Mouse (Mus musculus): ENCODE measurements at regions not wholly inside any gene's neighbourhood (a gene's known extent, or its start where the extent isn't known, plus 50 kb on each side); places are given as distances from the start of the nearest gene placed in this dataset.

DNA sequence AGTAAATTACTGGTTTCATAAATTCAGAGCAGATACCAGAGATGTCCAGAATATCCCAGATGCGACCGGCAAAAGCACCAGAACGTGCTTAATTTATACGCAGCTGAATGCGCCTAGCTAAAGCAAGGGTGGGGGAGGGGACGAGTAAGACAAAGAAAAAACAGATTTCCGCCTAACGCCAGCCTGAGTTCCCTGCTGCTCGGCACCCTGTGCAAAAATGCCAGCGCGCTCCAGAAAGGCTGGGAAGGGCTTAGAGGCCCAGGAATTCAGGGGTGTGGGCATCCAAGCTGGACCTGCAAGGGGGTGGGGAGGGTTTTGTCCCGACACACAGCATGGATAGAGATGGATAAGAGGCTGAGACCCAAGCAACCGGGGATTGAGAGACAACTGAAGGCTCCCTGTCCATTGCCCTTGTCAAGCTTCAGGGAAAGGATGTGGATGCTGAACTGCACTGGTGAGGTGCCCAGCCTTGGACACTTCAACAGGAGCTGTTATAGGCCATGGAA is 148.6 kb upstream of the Tox3 start:
- no peak overlapping the region for H3K4me3 ChIP-seq (replicated peaks in 1 of 3; ENCODE audit: low read depth in 2 of 3, low read length in 2 of 3, poor library complexity in 1 of 3)
- H3K36me3 ChIP-seq (replicated peaks in 1 of 2; ENCODE audit: control insufficient read depth in 1 of 2, insufficient read depth in 1 of 2, low read length in 1 of 2): no peaks in the 10 kb centered on the region
- H3K4me1 ChIP-seq (ENCODE audit: control insufficient read depth in 1 of 2, insufficient read depth in 2 of 2): no peaks in the 10 kb centered on the region
- TF ChIP-seq ZKSCAN1 (IDR thresholded peaks at IDR 0.05; ENCODE audit: borderline replicate concordance, low read depth, low read length) (no peak), JUN (IDR thresholded peaks at IDR 0.05; ENCODE audit: insufficient read depth, low read depth, low read length) (no peak), USF1 (IDR thresholded peaks at IDR 0.05; ENCODE audit: low read depth, low read length) (no peak), MAFK (IDR thresholded peaks at IDR 0.05; ENCODE audit: insufficient replicate concordance, low read length) (no peak), MAX (IDR thresholded peaks at IDR 0.05; ENCODE audit: low read length) (no peak), BHLHE40 (IDR thresholded peaks at IDR 0.05; ENCODE audit: low read depth, low read length) (no peak), KAT2A (IDR thresholded peaks at IDR 0.05; ENCODE audit: insufficient replicate concordance, low read length) (no peak), PAX5 (IDR thresholded peaks at IDR 0.05; ENCODE audit: low read length) (no peak), ZNF384 (IDR thresholded peaks at IDR 0.05; ENCODE audit: low read depth, low read length) (no peak)
- no peak overlapping the region for H3K27ac ChIP-seq (ENCODE audit: insufficient read depth, low read depth)
- dilution Hi-C loops (cut with MboI; ENCODE audit: extremely low pct_ligation_motif_present, extremely low pct_unique_long_range_greater_than_20kb, low sequenced_read_pairs): no loop called here
- H3K27me3 ChIP-seq (replicated peaks): no peaks in the 10 kb centered on the region
- H3K9ac ChIP-seq (ENCODE audit: insufficient read depth, low read depth): no peak overlapping the region
- no peak for DNase-seq (ENCODE audit: extremely low read depth)
- in situ Hi-C loops (cut with MboI; ENCODE audit: low pct_ligation_motif_present, low pct_unique_long_range_greater_than_20kb, low sequenced_read_pairs): no loop called here
- H3K9me3 ChIP-seq (replicated peaks; ENCODE audit: low read length): no peaks in the 10 kb centered on the region
- H3K79me2 ChIP-seq (replicated peaks; ENCODE audit: control insufficient read depth, extremely low read depth, insufficient read depth, poor library complexity, severe bottlenecking): no peaks in the 10 kb centered on the region
- H3K4me2 ChIP-seq (ENCODE audit: insufficient read depth, low read depth, poor library complexity, severe bottlenecking): no peak overlapping the region

DNA sequence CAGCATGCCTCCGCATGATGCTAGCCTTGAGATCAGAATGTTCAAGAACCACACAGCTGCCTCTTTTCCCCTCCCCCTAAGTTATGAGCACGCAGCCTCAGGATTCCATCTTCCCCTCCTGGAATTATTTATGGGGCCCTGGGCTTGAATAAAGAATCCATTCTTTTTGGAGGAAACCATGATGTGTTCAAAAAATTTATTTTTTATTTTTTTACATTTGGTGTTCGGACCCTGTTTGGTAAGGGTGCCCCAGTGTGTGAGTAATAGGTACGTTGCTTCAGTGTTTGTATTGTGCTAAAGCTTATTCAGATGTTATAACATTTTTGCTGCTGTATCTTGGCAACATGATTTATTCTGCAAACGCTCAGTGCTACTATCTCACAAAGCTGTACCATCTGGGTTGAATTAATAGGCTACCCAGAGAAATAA is 147.8 kb upstream of the Tox3 start:
- H3K4me2 ChIP-seq (ENCODE audit: insufficient read depth, low read depth, poor library complexity, severe bottlenecking): no peak overlapping the region
- H3K36me3 ChIP-seq (replicated peaks in 1 of 2; ENCODE audit: control insufficient read depth in 1 of 2, insufficient read depth in 1 of 2, low read length in 1 of 2): no peaks in the 10 kb centered on the region
- H3K4me1 ChIP-seq (ENCODE audit: control insufficient read depth in 1 of 2, insufficient read depth in 2 of 2): peaks cover 0 to 5% of the 10 kb centered on the region in 2 experiments; a peak in 1 of 4 replicates
- H3K4me3 ChIP-seq (replicated peaks in 1 of 3; ENCODE audit: low read depth in 2 of 3, low read length in 2 of 3, poor library complexity in 1 of 3): no peak overlapping the region
- in situ Hi-C loops (cut with MboI; ENCODE audit: low pct_ligation_motif_present, low pct_unique_long_range_greater_than_20kb, low sequenced_read_pairs) (no loop called here), dilution Hi-C loops (cut with MboI; ENCODE audit: extremely low pct_ligation_motif_present, extremely low pct_unique_long_range_greater_than_20kb, low sequenced_read_pairs) (no loop called here)
- H3K79me2 ChIP-seq (replicated peaks; ENCODE audit: control insufficient read depth, extremely low read depth, insufficient read depth, poor library complexity, severe bottlenecking): no peaks in the 10 kb centered on the region
- TF ChIP-seq RCOR1 (conservative IDR thresholded peaks at IDR 0.05; ENCODE audit: low read depth, low read length) (no peak), MXI1 (IDR thresholded peaks at IDR 0.05; ENCODE audit: low read depth, low read length) (no peak), MAZ (IDR thresholded peaks at IDR 0.05; ENCODE audit: low read depth, low read length) (no peak), ZC3H11A (IDR thresholded peaks at IDR 0.05; ENCODE audit: low read depth, low read length) (no peak), BHLHE40 (IDR thresholded peaks at IDR 0.05; ENCODE audit: low read depth, low read length) (no peak), CHD1 (IDR thresholded peaks at IDR 0.05; ENCODE audit: low read depth, low read length) (no peak), HCFC1 (IDR thresholded peaks at IDR 0.05; ENCODE audit: low read depth, low read length) (no peak)
- no peaks in the 10 kb centered on the region for H3K27me3 ChIP-seq (replicated peaks)
- DNase-seq (ENCODE audit: extremely low read depth): no peak
- H3K9ac ChIP-seq (ENCODE audit: insufficient read depth, low read depth): no peak overlapping the region
- no peaks in the 10 kb centered on the region for H3K9me3 ChIP-seq (replicated peaks; ENCODE audit: low read length)
- no peak overlapping the region for H3K27ac ChIP-seq (ENCODE audit: insufficient read depth, low read depth)

All from CH12.LX (cell line).